Comparison of ENCODE assay signal across 25 mouse cellular contexts in the genomic region with DNA sequence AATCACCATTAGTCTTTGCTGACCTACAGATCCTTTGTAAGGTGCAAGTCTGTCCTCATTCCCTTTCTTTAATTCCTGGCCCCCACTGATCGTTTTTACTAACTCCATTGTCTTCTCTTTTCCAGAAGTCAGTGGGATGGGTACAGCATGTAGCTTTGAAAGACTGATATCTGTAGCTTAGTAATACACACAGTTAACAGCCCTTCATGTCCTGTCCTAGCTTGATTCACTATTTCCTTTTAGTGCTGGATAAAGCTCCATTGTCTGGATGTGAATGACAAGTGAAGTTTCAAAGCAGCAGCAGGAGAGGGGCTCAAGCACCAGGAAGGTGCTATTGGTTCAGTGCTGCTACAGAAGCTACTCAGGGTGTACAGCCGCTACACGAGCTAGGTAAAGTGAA. TPM values are rescaled to one million over a fixed set of nuclear protein-coding genes. Genes with fewer than 3 reads are reported as not detected.
DNase-seq lines count a peak whose midpoint lies in the region; ATAC-seq lines count a peak whose summit lies in the region.
"Had no signal": no experiment of that assay in that cellular context is flagged by ENCODE, and none has a peak within 500 bp of the region (broad histone marks: within the 10 kb centered on the region; RNA-seq: fewer than 3 reads in every experiment).

No protein-coding gene starts in this region.

- H3K9me3 ChIP-seq in forebrain, embryonic 15.5 days, result no peaks in the 10 kb centered on the region
- H3K9me3 ChIP-seq in forebrain, embryonic 11.5 days (ENCODE audit: control insufficient read depth, low read length), result no peaks in the 10 kb centered on the region
- no peaks in the 10 kb centered on the region for H3K9me3 ChIP-seq in midbrain, embryonic 15.5 days
- H3K9me3 ChIP-seq in midbrain, embryonic 11.5 days (ENCODE audit: control insufficient read depth, low read length), result no peaks in the 10 kb centered on the region
- no peaks in the 10 kb centered on the region for H3K9me3 ChIP-seq in hindbrain, embryonic 14.5 days (ENCODE audit: control insufficient read depth, low read length)
- H3K9me3 ChIP-seq: embryonic facial prominence, embryonic 12.5 days; embryonic facial prominence, embryonic 15.5 days; forebrain, embryonic 12.5 days; heart, embryonic 12.5 days; heart, embryonic 15.5 days; hindbrain, embryonic 15.5 days had no signal

- no peak overlapping the region for H3K27ac ChIP-seq in forebrain, embryonic 15.5 days (replicated peaks)
- no peak overlapping the region for H3K27ac ChIP-seq in forebrain, embryonic 11.5 days (ENCODE audit: low read depth, low read length)
- H3K27ac ChIP-seq in midbrain, embryonic 15.5 days, result no peak overlapping the region
- no peak overlapping the region for H3K27ac ChIP-seq in midbrain, embryonic 11.5 days (ENCODE audit: low read depth, low read length)
- no peak overlapping the region for H3K27ac ChIP-seq in hindbrain, embryonic 14.5 days
- H3K27ac ChIP-seq: embryonic facial prominence, embryonic 12.5 days; forebrain, embryonic 12.5 days; hindbrain, embryonic 15.5 days had no signal

- 22% methylated on average over 3 of the region's 3 CpGs for WGBS in forebrain, embryonic 15.5 days
- WGBS in forebrain, embryonic 11.5 days, result 48% methylated on average over 3 of the region's 3 CpGs
- 47% methylated on average over 3 of the region's 3 CpGs for WGBS in midbrain, embryonic 15.5 days
- 47% methylated on average over 3 of the region's 3 CpGs for WGBS in midbrain, embryonic 11.5 days
- WGBS in hindbrain, embryonic 14.5 days, result 36% methylated on average over 3 of the region's 3 CpGs

- H3K9ac ChIP-seq in forebrain, embryonic 15.5 days (replicated peaks), result no peak overlapping the region
- H3K9ac ChIP-seq in forebrain, embryonic 11.5 days (ENCODE audit: low read length), result no peak overlapping the region
- H3K9ac ChIP-seq in midbrain, embryonic 15.5 days, result no peak overlapping the region
- no peak overlapping the region for H3K9ac ChIP-seq in midbrain, embryonic 11.5 days (ENCODE audit: low read length)
- no peak overlapping the region for H3K9ac ChIP-seq in hindbrain, embryonic 14.5 days
- H3K9ac ChIP-seq: embryonic facial prominence, embryonic 12.5 days; embryonic facial prominence, embryonic 15.5 days; forebrain, embryonic 12.5 days; heart, embryonic 12.5 days; heart, embryonic 15.5 days; hindbrain, embryonic 15.5 days had no signal

- peak; percentile 63 for ATAC-seq in forebrain, embryonic 15.5 days (replicated peaks)
- ATAC-seq in forebrain, embryonic 11.5 days (replicated peaks; ENCODE audit: low FRiP score), result no peak
- ATAC-seq in midbrain, embryonic 15.5 days (replicated peaks), result peak; percentile 43; the same call in 1 of the 2 replicates
- no peak for ATAC-seq in midbrain, embryonic 11.5 days (ENCODE audit: low FRiP score)
- ATAC-seq in hindbrain, embryonic 14.5 days (ENCODE audit: low FRiP score), result no peak
- ATAC-seq: intestine, postnatal 0 days had no signal

- H3K4me1 ChIP-seq in forebrain, embryonic 15.5 days, result 0 out of 2 replicates have a peak, but pooled peaks cover 2% of the 10 kb centered on the region
- H3K4me1 ChIP-seq in forebrain, embryonic 11.5 days (replicated peaks; ENCODE audit: control insufficient read depth, insufficient read depth, low read length), result 0 out of 2 replicates have a peak, but pooled peaks cover 2% of the 10 kb centered on the region
- 0 out of 2 replicates have a peak, but pooled peaks cover 2% of the 10 kb centered on the region for H3K4me1 ChIP-seq in midbrain, embryonic 15.5 days
- no peaks in the 10 kb centered on the region for H3K4me1 ChIP-seq in midbrain, embryonic 11.5 days (ENCODE audit: control insufficient read depth, insufficient read depth, low read length)
- H3K4me1 ChIP-seq in hindbrain, embryonic 14.5 days (replicated peaks; ENCODE audit: control insufficient read depth, insufficient read depth, low read length), result no peaks in the 10 kb centered on the region
- H3K4me1 ChIP-seq: embryonic facial prominence, embryonic 12.5 days; hindbrain, embryonic 15.5 days had no signal

- no peak overlapping the region for H3K4me3 ChIP-seq in forebrain, embryonic 15.5 days
- H3K4me3 ChIP-seq in forebrain, embryonic 11.5 days (ENCODE audit: low read depth, low read length), result no peak overlapping the region
- H3K4me3 ChIP-seq in midbrain, embryonic 15.5 days, result no peak overlapping the region
- no peak overlapping the region for H3K4me3 ChIP-seq in midbrain, embryonic 11.5 days (ENCODE audit: low read depth, low read length)
- H3K4me3 ChIP-seq in hindbrain, embryonic 14.5 days (replicated peaks; ENCODE audit: low read length), result no peak overlapping the region
- H3K4me3 ChIP-seq: embryonic facial prominence, embryonic 12.5 days; embryonic facial prominence, embryonic 15.5 days; forebrain, embryonic 12.5 days; heart, embryonic 12.5 days; heart, embryonic 15.5 days; hindbrain, embryonic 15.5 days had no signal

- no peak overlapping the region for H3K4me2 ChIP-seq in forebrain, embryonic 15.5 days (replicated peaks)
- no peak overlapping the region for H3K4me2 ChIP-seq in forebrain, embryonic 11.5 days (ENCODE audit: low read depth, low read length, severe bottlenecking)
- H3K4me2 ChIP-seq in midbrain, embryonic 15.5 days, result no peak overlapping the region
- H3K4me2 ChIP-seq in midbrain, embryonic 11.5 days, result no peak overlapping the region
- no peak overlapping the region for H3K4me2 ChIP-seq in hindbrain, embryonic 14.5 days (replicated peaks)
- H3K4me2 ChIP-seq: embryonic facial prominence, embryonic 12.5 days; embryonic facial prominence, embryonic 15.5 days; forebrain, embryonic 12.5 days; heart, embryonic 12.5 days; hindbrain, embryonic 15.5 days had no signal

- H3K36me3 ChIP-seq in forebrain, embryonic 15.5 days, result no peaks in the 10 kb centered on the region
- H3K36me3 ChIP-seq in forebrain, embryonic 11.5 days (ENCODE audit: control insufficient read depth, insufficient read depth, low read length), result no peaks in the 10 kb centered on the region
- no peaks in the 10 kb centered on the region for H3K36me3 ChIP-seq in midbrain, embryonic 15.5 days (replicated peaks)
- H3K36me3 ChIP-seq in midbrain, embryonic 11.5 days (ENCODE audit: control insufficient read depth, insufficient read depth, low read length), result no peaks in the 10 kb centered on the region
- H3K36me3 ChIP-seq in hindbrain, embryonic 14.5 days (replicated peaks; ENCODE audit: control insufficient read depth, insufficient read depth), result no peaks in the 10 kb centered on the region
- H3K36me3 ChIP-seq: embryonic facial prominence, embryonic 12.5 days; embryonic facial prominence, embryonic 15.5 days; forebrain, embryonic 12.5 days; heart, embryonic 12.5 days; heart, embryonic 15.5 days; hindbrain, embryonic 15.5 days had no signal

- no peaks in the 10 kb centered on the region for H3K27me3 ChIP-seq in forebrain, embryonic 15.5 days
- no peaks in the 10 kb centered on the region for H3K27me3 ChIP-seq in forebrain, embryonic 11.5 days (ENCODE audit: control insufficient read depth, insufficient read depth, low read length)
- H3K27me3 ChIP-seq in midbrain, embryonic 15.5 days (replicated peaks), result no peaks in the 10 kb centered on the region
- H3K27me3 ChIP-seq in midbrain, embryonic 11.5 days (ENCODE audit: control insufficient read depth, insufficient read depth, low read length), result no peaks in the 10 kb centered on the region
- no peaks in the 10 kb centered on the region for H3K27me3 ChIP-seq in hindbrain, embryonic 14.5 days (ENCODE audit: control insufficient read depth, insufficient read depth, low read length)
- H3K27me3 ChIP-seq: CH12.LX; embryonic facial prominence, embryonic 12.5 days; embryonic facial prominence, embryonic 15.5 days; heart, embryonic 12.5 days; heart, embryonic 15.5 days; hindbrain, embryonic 15.5 days had no signal

- no peak for DNase-seq in forebrain, embryonic 11.5 days (ENCODE audit: low spot score)
- no peak for DNase-seq in midbrain, embryonic 11.5 days (ENCODE audit: low spot score, missing footprints)
- peak; percentile 73 for DNase-seq in R1 (ENCODE audit: low read depth, low spot score)
- no peak for DNase-seq in hindbrain, embryonic 14.5 days (ENCODE audit: low spot score)
- no peak for DNase-seq in kidney, postnatal 14 days
- DNase-seq: adrenal gland, postnatal 10 days; B cell, adult 2 months; cerebellum, adult 11 months; cerebellum, adult 2 months; cerebellum, adult 9-11 months; cerebellum, postnatal 25 days; gastrocnemius, postnatal 10 days; heart, adult 18-20 months; heart, postnatal 10 days; heart, postnatal 4 days had no signal

RNA-seq across cellular contexts. Expression of a gene that starts 28.9 kb away (rescaled TPM):
- 5.1 and 6.6 TPM in 2 replicates for polyA plus RNA-seq in forebrain, embryonic 15.5 days (2015; fragmentation: Nextera tagmentation; extraction: Ambion mirVana)
- 3.0 and 3.6 TPM in 2 replicates for polyA plus RNA-seq in forebrain, embryonic 11.5 days (2014; fragmentation: Nextera tagmentation; extraction: Ambion mirVana)
- polyA plus RNA-seq in midbrain, embryonic 15.5 days (2015; fragmentation: Nextera tagmentation; extraction: Ambion mirVana), result 16.1 and 16.8 TPM in 2 replicates
- polyA plus RNA-seq in midbrain, embryonic 11.5 days (2014; fragmentation: Nextera tagmentation; extraction: Ambion mirVana), result 1.6 and 3.4 TPM in 2 replicates
- 15.3 and 15.7 TPM in 2 replicates for polyA plus RNA-seq in hindbrain, embryonic 14.5 days (2014; fragmentation: Nextera tagmentation; extraction: Ambion mirVana)

Comparison
In these comparisons a context has a peak if more than half of its experiments do, and no peak if none do; other contexts are left out.
1. ATAC-seq: peak in forebrain, embryonic 15.5 days (single experiment) and midbrain, embryonic 15.5 days (single experiment); none in forebrain, embryonic 11.5 days (single experiment), midbrain, embryonic 11.5 days (single experiment) and hindbrain, embryonic 14.5 days (single experiment).